ENCODE assay signal across 15 mouse cellular contexts in genomic region chr8:125718914-125719313, GRCm38 (mm10). TPM values are rescaled to one million over a fixed set of nuclear protein-coding genes. Genes with fewer than 3 reads are reported as not detected.
A peak's percentile ranks its signal among the peaks of the same experiment; 100 is the strongest.
DNase-seq lines count a peak whose midpoint lies in the region; ATAC-seq and TF ChIP-seq lines count a peak whose summit lies in the region.
"Had no signal": no experiment of that assay in that cellular context is flagged by ENCODE, and none has a peak within 500 bp of the region (broad histone marks: within the 10 kb centered on the region; RNA-seq: fewer than 3 reads in every experiment).

No protein-coding gene starts in this region.

- no peak overlapping the region for H3K4me3 ChIP-seq in hindbrain, postnatal 0 days (ENCODE audit: low read length)
- no peak overlapping the region for H3K4me3 ChIP-seq in hindbrain, embryonic 10.5 days
- H3K4me3 ChIP-seq in spleen, adult 2 months (ENCODE audit: extremely low read depth, insufficient read depth, insufficient read length): no peak overlapping the region
- H3K4me3 ChIP-seq in bone marrow, adult 2 months (replicated peaks; ENCODE audit: control insufficient read depth, low read depth, low read length): no peak overlapping the region
- H3K4me3 ChIP-seq in small intestine, adult 2 months (ENCODE audit: low read depth, low read length): no peak overlapping the region
- H3K4me3 ChIP-seq in neural tube, embryonic 15.5 days (replicated peaks): no peak overlapping the region
- H3K4me3 ChIP-seq: heart, embryonic 10.5 days had no signal

- WGBS in hindbrain, postnatal 0 days: 59% methylated on average over 4 of the region's 4 CpGs
- WGBS in hindbrain, embryonic 10.5 days: 60% methylated on average over 4 of the region's 4 CpGs
- 68% methylated on average over 4 of the region's 4 CpGs for WGBS in spleen, adult 2 months
- WGBS in bone marrow, adult 2 months: 62% methylated on average over 4 of the region's 4 CpGs
- WGBS in small intestine, adult 2 months: 49% methylated on average over 4 of the region's 4 CpGs
- whole genome bisulfite sequencing in neural tube, embryonic 15.5 days: 68% methylated on average over 4 of the region's 4 CpGs

- peak; percentile 56 for TF ChIP-seq CTCF in hindbrain, postnatal 0 days (IDR thresholded peaks at IDR 0.05; ENCODE audit: low read depth)
- peak; percentile 46; the same call in 1 of the 2 replicates for TF ChIP-seq CTCF in spleen, adult 2 months (IDR thresholded peaks at IDR 0.05; ENCODE audit: extremely low read depth, insufficient read depth, insufficient read length, insufficient replicate concordance)
- TF ChIP-seq CTCF in bone marrow, adult 2 months (IDR thresholded peaks at IDR 0.05; ENCODE audit: control insufficient read depth, insufficient read depth, low read length): peak; percentile 46; the same call in 1 of the 2 replicates
- peak; percentile 66; the same call in 1 of the 2 replicates for TF ChIP-seq CTCF in small intestine, adult 2 months (IDR thresholded peaks at IDR 0.05; ENCODE audit: extremely low read depth, insufficient read length, insufficient replicate concordance, low read depth, low read length)

- H3K4me1 ChIP-seq in hindbrain, postnatal 0 days (ENCODE audit: insufficient read depth, low read length): 0 out of 2 replicates have a peak, but pooled peaks cover 3% of the 10 kb centered on the region
- H3K4me1 ChIP-seq in hindbrain, embryonic 10.5 days (replicated peaks): peaks cover 22% of the 10 kb centered on the region
- no peaks in the 10 kb centered on the region for H3K4me1 ChIP-seq in spleen, adult 2 months (ENCODE audit: control insufficient read depth, insufficient read depth, insufficient read length)
- H3K4me1 ChIP-seq in bone marrow, adult 2 months (ENCODE audit: control insufficient read depth, insufficient read depth, low read length): no peaks in the 10 kb centered on the region
- H3K4me1 ChIP-seq in small intestine, adult 2 months (ENCODE audit: control insufficient read depth, insufficient read depth, insufficient read length, low read length): no peaks in the 10 kb centered on the region
- H3K4me1 ChIP-seq in neural tube, embryonic 15.5 days: peaks cover 23% of the 10 kb centered on the region

- H3K27ac ChIP-seq in hindbrain, postnatal 0 days: no peak overlapping the region
- no peak overlapping the region for H3K27ac ChIP-seq in hindbrain, embryonic 10.5 days
- no peak overlapping the region for H3K27ac ChIP-seq in spleen, adult 2 months (ENCODE audit: insufficient read depth, low read length)
- no peak overlapping the region for H3K27ac ChIP-seq in bone marrow, adult 2 months (ENCODE audit: control insufficient read depth, insufficient read depth, low read depth, low read length, poor library complexity)
- H3K27ac ChIP-seq in small intestine, adult 2 months (ENCODE audit: insufficient read depth, low read depth, low read length): no peak overlapping the region
- no peak overlapping the region for H3K27ac ChIP-seq in neural tube, embryonic 15.5 days (replicated peaks)
- H3K27ac ChIP-seq: heart, embryonic 10.5 days had no signal

- no peak overlapping the region for H3K4me2 ChIP-seq in hindbrain, postnatal 0 days (ENCODE audit: low read depth, low read length)
- no peak overlapping the region for H3K4me2 ChIP-seq in neural tube, embryonic 15.5 days

- no peak for DNase-seq in hindbrain, postnatal 0 days (ENCODE audit: low spot score)
- DNase-seq in hindbrain, embryonic 10.5 days (ENCODE audit: low spot score): no peak
- DNase-seq in spleen, adult 2 months (ENCODE audit: low read depth in 1 of 2, low spot score in 2 of 2): no peak
- DNase-seq in spleen, postnatal 10 days (ENCODE audit: low spot score in 2 of 2): no peak
- DNase-seq: adrenal gland, postnatal 25 days; cerebellum, postnatal 25 days; spleen, adult 18-20 months; thymus, postnatal 4 days had no signal

- H3K9ac ChIP-seq in hindbrain, postnatal 0 days (replicated peaks; ENCODE audit: low read length): no peak overlapping the region
- no peak overlapping the region for H3K9ac ChIP-seq in neural tube, embryonic 15.5 days (replicated peaks)

- no peaks in the 10 kb centered on the region for H3K27me3 ChIP-seq in hindbrain, postnatal 0 days (ENCODE audit: insufficient read depth, low read length)
- no peaks in the 10 kb centered on the region for H3K27me3 ChIP-seq in hindbrain, embryonic 10.5 days (ENCODE audit: insufficient read depth, poor library complexity, severe bottlenecking)
- no peaks in the 10 kb centered on the region for H3K27me3 ChIP-seq in spleen, adult 2 months (ENCODE audit: control insufficient read depth, insufficient read depth, low read length)
- H3K27me3 ChIP-seq in small intestine, adult 2 months (ENCODE audit: control insufficient read depth, insufficient read depth, low read length): no peaks in the 10 kb centered on the region
- H3K27me3 ChIP-seq in neural tube, embryonic 15.5 days (replicated peaks): no peaks in the 10 kb centered on the region

- no peak for ATAC-seq in hindbrain, postnatal 0 days
- ATAC-seq in cerebellum, adult (ENCODE audit: insufficient number of reproducible peaks, low FRiP score, low TSS enrichment): no peak
- no peak for ATAC-seq in neural tube, embryonic 15.5 days (ENCODE audit: low FRiP score)
- ATAC-seq: hindbrain, embryonic 16.5 days; midbrain, embryonic 16.5 days had no signal

- H3K36me3 ChIP-seq in hindbrain, postnatal 0 days (ENCODE audit: insufficient read depth, low read length): no peaks in the 10 kb centered on the region
- no peaks in the 10 kb centered on the region for H3K36me3 ChIP-seq in hindbrain, embryonic 10.5 days
- no peaks in the 10 kb centered on the region for H3K36me3 ChIP-seq in spleen, adult 2 months (ENCODE audit: control insufficient read depth, insufficient read depth, low read length)
- no peaks in the 10 kb centered on the region for H3K36me3 ChIP-seq in small intestine, adult 2 months (ENCODE audit: control insufficient read depth, insufficient read depth, low read length)
- no peaks in the 10 kb centered on the region for H3K36me3 ChIP-seq in neural tube, embryonic 15.5 days
- H3K36me3 ChIP-seq: heart, embryonic 10.5 days had no signal

- H3K9me3 ChIP-seq in hindbrain, postnatal 0 days (ENCODE audit: low read length): no peaks in the 10 kb centered on the region
- H3K9me3 ChIP-seq in hindbrain, embryonic 10.5 days: no peaks in the 10 kb centered on the region
- no peaks in the 10 kb centered on the region for H3K9me3 ChIP-seq in neural tube, embryonic 15.5 days (replicated peaks)
- H3K9me3 ChIP-seq: heart, embryonic 10.5 days had no signal

- no peak for TF ChIP-seq POLR2A in spleen, adult 2 months (IDR thresholded peaks at IDR 0.05; ENCODE audit: low read depth, low read length)
- no peak for TF ChIP-seq POLR2A in bone marrow, adult 2 months (IDR thresholded peaks at IDR 0.05; ENCODE audit: borderline replicate concordance, control insufficient read depth, low read depth, low read length)
- no peak for TF ChIP-seq POLR2A in small intestine, adult 2 months (IDR thresholded peaks at IDR 0.05; ENCODE audit: low read depth, low read length)

RNA-seq across cellular contexts. Expression of gene Ntpcr, which starts 10.8 kb away (rescaled TPM):
- 24.9 and 37.1 TPM in 2 replicates for total RNA-seq in hindbrain, postnatal 0 days (2014; rRNA removed)
- 35.1 and 35.2 TPM in 2 replicates for polyA plus RNA-seq in hindbrain, postnatal 0 days (2015; fragmentation: Nextera tagmentation; extraction: Ambion mirVana)
- polyA plus RNA-seq in hindbrain, embryonic 10.5 days (2016; fragmentation: Nextera tagmentation; extraction: Ambion mirVana): 15.9 and 18.8 TPM in 2 replicates
- polyA plus RNA-seq in spleen, adult 2 months (2012; rRNA removed): 11.8 and 12.5 TPM in 2 replicates
- polyA plus RNA-seq in bone marrow, adult 2 months (2011; ENCODE audit: insufficient read depth, insufficient read length, low replicate concordance, missing spikeins): 7.6 and 11.5 TPM in 2 replicates
- 11.7 and 18.9 TPM in 2 replicates for polyA plus RNA-seq in small intestine, adult 2 months (2012; rRNA removed)
- polyA plus RNA-seq in neural tube, embryonic 15.5 days (2015; fragmentation: Nextera tagmentation; extraction: Ambion mirVana): 33.1 and 36.9 TPM in 2 replicates

RNA-seq across cellular contexts. Expression of gene Map10, which starts 49.3 kb away (rescaled TPM):
- total RNA-seq in hindbrain, postnatal 0 days (2014; rRNA removed): 9.7 and 13.4 TPM in 2 replicates
- polyA plus RNA-seq in hindbrain, postnatal 0 days (2015; fragmentation: Nextera tagmentation; extraction: Ambion mirVana): 5.5 and 6.3 TPM in 2 replicates
- 6.0 and 8.0 TPM in 2 replicates for polyA plus RNA-seq in hindbrain, embryonic 10.5 days (2016; fragmentation: Nextera tagmentation; extraction: Ambion mirVana)
- 0.88 and 1.7 TPM in 2 replicates for polyA plus RNA-seq in spleen, adult 2 months (2012; rRNA removed)
- 0.36 and 0.42 TPM in 2 replicates for polyA plus RNA-seq in bone marrow, adult 2 months (2011; ENCODE audit: insufficient read depth, insufficient read length, low replicate concordance, missing spikeins)
- polyA plus RNA-seq in small intestine, adult 2 months (2012; rRNA removed): 0.70 and 0.93 TPM in 2 replicates
- polyA plus RNA-seq in neural tube, embryonic 15.5 days (2015; fragmentation: Nextera tagmentation; extraction: Ambion mirVana): 6.5 and 6.6 TPM in 2 replicates
